Mouse (Mus musculus): ENCODE data around the gene Fgf22. TPM values are rescaled to one million over a fixed set of nuclear protein-coding genes. Genes with fewer than 3 reads are reported as not detected.
A peak's percentile ranks its signal among the peaks of the same experiment; 100 is the strongest.

The Fgf22 gene
- 0.31 and 0.36 TPM in 2 replicates for polyA plus RNA-seq (2015; fragmentation: Nextera tagmentation; extraction: Ambion mirVana)

- ATAC-seq (ENCODE audit: insufficient read depth, low FRiP score, low read depth), result peak; percentile 84
Measured at GRCm38 (mm10) chr10:79754856-79755516, at the start of gene Fgf22. Gene Fgf22 (plus strand): TSS chr10:79755076.

GRCm38 (mm10) chr10:79705951-79706350, 48.9 kb upstream of the Fgf22 start:
- Histone ChIP-seq H3K4me3 (replicated peaks) (peak overlapping the region; percentile 71), H3K4me1 (peaks cover 46% of the 10 kb centered on the region), H3K27ac (no peak overlapping the region; the same call in 1 of the 2 replicates), H3K9me3 (no peaks in the 10 kb centered on the region), H3K27me3 (replicated peaks) (no peaks in the 10 kb centered on the region), H3K4me2 (peak overlapping the region; percentile 83), H3K9ac (0 out of 2 replicates have a peak overlapping the region, but pooled peaks have one; percentile 88), H3K36me3 (peaks cover 25% of the 10 kb centered on the region)
- WGBS, result 72% methylated on average over 5 of the region's 5 CpGs
- ATAC-seq (ENCODE audit: insufficient read depth, low FRiP score, low read depth), result peak; percentile 53; the same call in 1 of the 2 replicates

More at GRCm38 (mm10) chr10:79754856-79755516, at the start of gene Fgf22:
- no peaks in the 10 kb centered on the region for H3K27me3 ChIP-seq (replicated peaks)
- H3K9ac ChIP-seq, result 0 out of 2 replicates have a peak within 1 kb of the TSS, but pooled peaks have one; percentile 16
- WGBS, result 1% methylated on average over 36 of the region's 36 CpGs
- H3K9me3 ChIP-seq, result no peaks in the 10 kb centered on the region
- H3K4me2 ChIP-seq, result peak within 1 kb of the TSS; percentile 63
- H3K4me3 ChIP-seq (replicated peaks), result peak within 1 kb of the TSS; percentile 27
- peaks cover 28% of the 10 kb centered on the region for H3K36me3 ChIP-seq
- H3K27ac ChIP-seq, result no peak within 1 kb of the TSS
- 0 out of 2 replicates have a peak, but pooled peaks cover 4% of the 10 kb centered on the region for H3K4me1 ChIP-seq

GRCm38 (mm10) chr10:79706406-79707094, 48.3 kb upstream of the Fgf22 start:
- no peak for ATAC-seq (ENCODE audit: insufficient read depth, low FRiP score, low read depth)
- Histone ChIP-seq H3K9me3 (no peaks in the 10 kb centered on the region), H3K9ac (0 out of 2 replicates have a peak overlapping the region, but pooled peaks have one; percentile 7), H3K27me3 (replicated peaks) (no peaks in the 10 kb centered on the region), H3K27ac (no peak overlapping the region; the same call in 1 of the 2 replicates), H3K36me3 (peaks cover 29% of the 10 kb centered on the region), H3K4me1 (peaks cover 42% of the 10 kb centered on the region), H3K4me2 (peak overlapping the region; percentile 83), H3K4me3 (replicated peaks) (peak overlapping the region; percentile 71)
- 76% methylated on average over 5 of the region's 5 CpGs for WGBS

DNA sequence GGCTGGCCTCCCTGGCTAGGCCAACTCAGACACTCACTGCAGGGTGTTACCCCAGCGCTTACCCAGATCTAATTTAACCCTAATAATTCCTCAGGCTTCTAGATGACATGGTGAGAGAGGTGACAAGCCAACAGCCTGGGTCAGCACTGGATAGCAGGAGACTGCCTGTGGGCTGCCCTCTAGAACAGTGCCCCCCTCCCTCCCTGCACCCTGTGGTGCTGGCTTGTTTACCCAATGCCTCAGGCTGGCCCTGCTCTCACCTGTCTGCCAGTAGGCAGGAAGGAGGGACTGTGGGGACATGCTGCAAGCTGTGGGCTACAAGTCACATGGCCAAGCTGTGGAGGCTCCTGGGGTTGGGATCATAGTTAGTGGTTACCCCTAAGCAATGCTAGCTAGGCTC, 47.7 kb upstream of the Fgf22 start:
- Histone ChIP-seq H3K4me2 (peak overlapping the region; percentile 83; the same call in 1 of the 2 replicates), H3K27ac (peak overlapping the region; percentile 21; the same call in 1 of the 2 replicates), H3K27me3 (replicated peaks) (no peaks in the 10 kb centered on the region), H3K4me1 (peaks cover 36% of the 10 kb centered on the region), H3K4me3 (replicated peaks) (no peak overlapping the region), H3K9me3 (no peaks in the 10 kb centered on the region), H3K36me3 (peaks cover 33% of the 10 kb centered on the region), H3K9ac (no peak overlapping the region)
- ATAC-seq (ENCODE audit: insufficient read depth, low FRiP score, low read depth), result no peak
- 70% methylated on average over 1 of the region's 1 CpGs for WGBS

DNA sequence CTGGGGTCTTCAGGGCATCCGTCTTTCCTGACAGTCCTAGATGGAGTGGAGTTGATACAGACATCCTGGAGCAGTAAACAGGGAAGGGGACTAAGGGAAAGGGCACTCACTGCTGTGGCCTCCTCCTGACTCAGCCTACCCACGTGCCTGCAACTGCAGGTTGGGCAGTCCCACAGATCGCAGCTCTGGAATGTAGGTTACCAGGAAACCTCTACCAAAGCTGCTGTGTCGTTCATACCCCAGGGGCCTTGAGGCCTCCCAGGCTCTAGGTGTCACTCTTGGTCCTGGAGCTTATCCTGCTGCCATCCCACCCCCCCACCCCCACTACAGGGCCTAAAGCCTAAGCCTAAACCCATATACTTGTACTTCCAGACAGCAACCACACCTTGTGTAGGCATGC, 47.1 kb upstream of the Fgf22 start:
- 55% methylated on average over 4 of the region's 4 CpGs for WGBS
- Histone ChIP-seq H3K36me3 (peaks cover 33% of the 10 kb centered on the region), H3K27ac (peak overlapping the region; percentile 21; the same call in 1 of the 2 replicates)

DNA sequence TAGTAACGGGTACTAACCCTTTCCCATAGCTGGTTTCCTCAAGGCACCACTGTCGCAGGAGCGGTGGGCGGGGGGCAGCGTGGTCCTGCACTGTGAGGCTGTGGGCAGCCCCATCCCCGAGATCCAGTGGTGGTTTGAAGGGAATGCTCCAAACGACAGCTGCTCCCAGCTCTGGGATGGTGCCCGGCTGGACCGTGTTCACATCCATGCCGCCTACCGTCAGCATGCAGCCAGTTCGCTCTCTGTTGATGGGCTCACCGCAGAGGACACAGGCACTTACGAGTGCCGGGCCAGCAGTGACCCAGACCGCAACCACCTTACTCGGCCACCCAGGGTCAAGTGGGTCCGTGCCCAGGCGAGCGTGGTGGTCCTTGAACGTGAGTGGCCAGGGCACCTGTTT, 46.2 kb upstream of the Fgf22 start:
- no peak for ATAC-seq (ENCODE audit: insufficient read depth, low FRiP score, low read depth)
- H3K4me1 ChIP-seq, result peaks cover 39% of the 10 kb centered on the region
- H3K27ac ChIP-seq, result no peak overlapping the region
- H3K36me3 ChIP-seq, result peaks cover 33% of the 10 kb centered on the region
- no peaks in the 10 kb centered on the region for H3K9me3 ChIP-seq
- H3K4me2 ChIP-seq, result no peak overlapping the region
- H3K4me3 ChIP-seq (replicated peaks), result no peak overlapping the region
- 90% methylated on average over 21 of the region's 21 CpGs for WGBS
- no peak overlapping the region for H3K9ac ChIP-seq
- H3K27me3 ChIP-seq (replicated peaks), result no peaks in the 10 kb centered on the region

More for the DNA sequence above, 47.1 kb upstream of the Fgf22 start:
- Histone ChIP-seq H3K27me3 (replicated peaks) (no peaks in the 10 kb centered on the region), H3K9me3 (no peaks in the 10 kb centered on the region), H3K4me1 (peaks cover 39% of the 10 kb centered on the region), H3K4me2 (no peak overlapping the region), H3K4me3 (replicated peaks) (no peak overlapping the region), H3K9ac (no peak overlapping the region)
- ATAC-seq (ENCODE audit: insufficient read depth, low FRiP score, low read depth), result no peak

DNA sequence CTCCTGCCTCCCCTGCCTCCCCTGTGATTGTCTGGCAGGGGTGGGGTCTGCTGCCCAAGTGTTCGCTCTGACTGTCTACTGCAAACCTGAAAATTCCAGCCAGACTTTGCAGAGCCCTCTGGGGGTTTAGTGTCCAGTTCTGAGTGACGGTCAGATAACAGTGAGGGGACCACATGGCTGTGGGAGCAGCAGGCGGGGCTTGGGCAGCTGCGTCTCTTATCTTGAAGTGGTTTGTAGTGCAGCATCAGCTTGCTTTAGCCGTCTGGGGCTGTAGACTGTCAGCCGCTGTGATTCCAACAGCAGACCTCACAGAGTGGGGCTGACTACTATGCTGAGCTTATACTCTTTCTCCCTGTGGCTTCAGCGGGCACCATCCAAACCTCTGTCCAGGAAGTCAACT, 45.6 kb upstream of the Fgf22 start:
- Histone ChIP-seq H3K4me1 (peaks cover 39% of the 10 kb centered on the region), H3K4me3 (replicated peaks) (no peak overlapping the region), H3K27me3 (replicated peaks) (no peaks in the 10 kb centered on the region), H3K9ac (no peak overlapping the region), H3K36me3 (peaks cover 33% of the 10 kb centered on the region), H3K27ac (no peak overlapping the region), H3K4me2 (no peak overlapping the region), H3K9me3 (no peaks in the 10 kb centered on the region)
- ATAC-seq (ENCODE audit: insufficient read depth, low FRiP score, low read depth), result no peak
- WGBS, result 54% methylated on average over 7 of the region's 7 CpGs

DNA sequence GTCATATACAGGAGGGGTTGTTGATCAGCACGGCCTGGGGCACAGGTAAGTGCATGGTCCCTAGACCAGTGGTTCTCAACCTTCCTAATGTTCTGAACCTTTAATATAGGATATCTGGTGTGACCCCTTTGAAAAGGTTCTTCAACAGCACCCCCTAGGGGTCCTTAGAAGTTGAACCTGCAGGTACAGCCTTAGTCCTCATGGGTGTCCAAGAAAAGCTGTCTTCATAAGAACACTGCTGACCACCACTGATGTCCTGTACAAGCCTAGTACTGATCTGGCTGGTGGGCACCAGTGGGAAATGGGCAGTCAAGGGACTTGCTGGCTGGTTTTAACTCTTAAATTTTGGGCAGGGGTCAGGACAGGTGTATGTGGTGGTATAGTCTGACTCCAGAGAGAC, 42.8 kb upstream of the Fgf22 start:
- ATAC-seq (ENCODE audit: insufficient read depth, low FRiP score, low read depth), result 0 out of 2 replicates have a peak, but pooled peaks have one; percentile 7
- no peak overlapping the region for H3K4me3 ChIP-seq (replicated peaks)

GRCm38 (mm10) chr10:79712499-79713126, 42.3 kb upstream of the Fgf22 start:
- Histone ChIP-seq H3K9me3 (no peaks in the 10 kb centered on the region), H3K4me3 (replicated peaks) (no peak overlapping the region), H3K9ac (no peak overlapping the region), H3K4me1 (peaks cover 29% of the 10 kb centered on the region), H3K36me3 (peaks cover 33% of the 10 kb centered on the region), H3K27me3 (replicated peaks) (peaks cover 31% of the 10 kb centered on the region), H3K27ac (peak overlapping the region; percentile 40; the same call in 1 of the 2 replicates), H3K4me2 (no peak overlapping the region)
- 16% methylated on average over 4 of the region's 6 CpGs for WGBS
- peak; percentile 72 for ATAC-seq (ENCODE audit: insufficient read depth, low FRiP score, low read depth)

More for the DNA sequence above, 42.8 kb upstream of the Fgf22 start:
- Histone ChIP-seq H3K27ac (no peak overlapping the region), H3K9ac (no peak overlapping the region), H3K9me3 (no peaks in the 10 kb centered on the region), H3K4me1 (peaks cover 28% of the 10 kb centered on the region), H3K36me3 (peaks cover 33% of the 10 kb centered on the region), H3K27me3 (replicated peaks) (peaks cover 26% of the 10 kb centered on the region), H3K4me2 (no peak overlapping the region)
- 74% methylated on average over 1 of the region's 1 CpGs for WGBS

DNA sequence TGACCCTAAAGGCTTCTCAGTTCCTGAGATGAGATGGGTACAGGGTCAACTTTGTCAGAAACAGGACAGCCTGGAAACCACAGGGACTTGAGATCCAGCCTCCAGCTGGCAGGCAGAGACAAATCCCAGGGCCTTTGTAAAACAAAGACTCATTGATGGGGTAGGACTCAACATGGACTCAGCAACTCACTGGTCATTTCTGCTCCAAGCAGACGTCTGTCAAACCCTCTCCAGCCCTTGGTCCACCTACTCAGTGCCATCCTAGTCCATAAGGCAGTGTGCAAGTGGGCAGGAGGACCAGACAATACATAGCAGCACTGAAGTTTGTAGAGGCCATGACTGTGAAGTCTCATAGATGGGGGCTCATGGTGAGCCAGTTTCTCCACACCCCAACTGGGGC, 41.7 kb upstream of the Fgf22 start:
- Histone ChIP-seq H3K36me3 (peaks cover 33% of the 10 kb centered on the region), H3K27me3 (replicated peaks) (peaks cover 37% of the 10 kb centered on the region), H3K4me2 (no peak overlapping the region), H3K9me3 (no peaks in the 10 kb centered on the region), H3K9ac (no peak overlapping the region), H3K27ac (0 out of 2 replicates have a peak overlapping the region, but pooled peaks have one; percentile 40), H3K4me1 (peaks cover 30% of the 10 kb centered on the region), H3K4me3 (replicated peaks) (no peak overlapping the region)
- 30% methylated on average over 1 of the region's 1 CpGs for WGBS
- ATAC-seq (ENCODE audit: insufficient read depth, low FRiP score, low read depth), result no peak

DNA sequence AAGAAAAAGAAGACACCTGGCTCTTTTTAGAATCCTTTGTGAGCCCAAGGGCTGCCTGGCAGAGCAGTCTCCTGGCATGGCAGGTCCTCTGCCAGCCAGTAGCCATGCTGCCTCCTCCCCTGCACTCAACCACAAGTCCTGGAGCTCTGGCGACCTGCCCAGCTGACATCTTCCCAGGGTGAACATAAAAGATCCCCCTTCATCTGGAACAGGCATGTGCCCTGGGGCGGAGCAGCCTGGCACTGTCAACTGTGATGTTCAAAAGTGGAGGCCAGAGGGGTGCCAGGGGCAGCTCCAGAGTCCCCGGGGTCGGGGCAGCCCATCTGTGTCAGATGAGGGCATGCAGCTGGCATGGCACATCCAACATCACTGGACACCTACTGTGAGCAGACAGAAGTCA, 39.9 kb upstream of the Fgf22 start:
- peaks cover 45% of the 10 kb centered on the region for H3K27me3 ChIP-seq (replicated peaks)
- no peak overlapping the region for H3K27ac ChIP-seq
- ATAC-seq (ENCODE audit: insufficient read depth, low FRiP score, low read depth), result no peak

More for the DNA sequence above, 39.9 kb upstream of the Fgf22 start:
- H3K9ac ChIP-seq, result no peak overlapping the region
- H3K4me2 ChIP-seq, result no peak overlapping the region
- H3K36me3 ChIP-seq, result peaks cover 18% of the 10 kb centered on the region
- no peak overlapping the region for H3K4me3 ChIP-seq (replicated peaks)
- H3K4me1 ChIP-seq, result peaks cover 20% of the 10 kb centered on the region
- H3K9me3 ChIP-seq, result no peaks in the 10 kb centered on the region
- 65% methylated on average over 4 of the region's 4 CpGs for WGBS
